In the genomic region with DNA sequence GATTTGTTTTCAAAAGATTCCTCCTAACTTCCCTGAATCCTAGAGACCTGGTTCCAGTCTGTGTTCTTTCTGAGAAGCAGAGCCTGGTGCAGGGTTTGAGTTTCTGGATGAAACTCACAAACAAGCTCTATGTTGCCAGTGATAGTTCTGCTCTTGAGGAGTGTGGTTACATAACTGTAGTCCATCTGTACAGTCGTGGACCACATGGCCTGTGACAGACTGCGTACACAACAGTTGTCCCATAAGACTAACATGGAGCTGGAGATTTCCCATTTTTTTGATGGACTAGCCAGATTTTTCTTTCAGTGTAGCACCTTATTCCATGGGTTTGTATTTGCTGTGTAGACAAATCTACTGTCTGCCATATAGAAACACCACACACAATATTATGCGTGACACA, we compare ENCODE assay signal across 15 mouse cellular contexts.
"Had no signal": no experiment of that assay in that cellular context is flagged by ENCODE, and none has a peak within 500 bp of the region (broad histone marks: within the 10 kb centered on the region; RNA-seq: fewer than 3 reads in every experiment).

No protein-coding gene starts in this region.

- H3K27ac ChIP-seq: kidney, postnatal 0 days; left cerebral cortex, adult 2 months; liver, embryonic 13.5 days; macrophage; midbrain, embryonic 13.5 days; stomach, postnatal 0 days had no signal

- ATAC-seq: intestine, postnatal 0 days; midbrain, embryonic 13.5 days; midbrain, embryonic 16.5 days had no signal

- H3K4me1 ChIP-seq: liver, embryonic 13.5 days had no signal

- H3K4me2 ChIP-seq: liver, embryonic 13.5 days; midbrain, embryonic 13.5 days had no signal

- H3K36me3 ChIP-seq: liver, embryonic 13.5 days; midbrain, embryonic 13.5 days had no signal

- H3K9me3 ChIP-seq: liver, embryonic 13.5 days; midbrain, embryonic 13.5 days had no signal

- H3K9ac ChIP-seq: liver, embryonic 13.5 days; midbrain, embryonic 13.5 days had no signal

- DNase-seq: kidney, adult 2 months; kidney, postnatal 25 days; layer of hippocampus, postnatal 36 days; liver, embryonic 13.5 days; lung, adult 2 months; thymus, adult 2 months; thymus, postnatal 14 days; thymus, postnatal 4 days had no signal

- H3K4me3 ChIP-seq: left cerebral cortex, adult 2 months; liver, embryonic 13.5 days; midbrain, embryonic 13.5 days had no signal

- H3K27me3 ChIP-seq: liver, embryonic 13.5 days; midbrain, embryonic 13.5 days had no signal
